Mouse (Mus musculus) stomach, embryonic 15.5 days (tissue): ENCODE measurements around the gene Gm16223. TPM values are rescaled to one million over a fixed set of nuclear protein-coding genes. Genes with fewer than 3 reads are reported as not detected.

Source experiments
- ATAC-seq: fragments of 200-750 bp; cut with Nextera tagmentation; 2 replicates; pipeline ENCODE4 v1.8.0; 2017; ENCODE audit warnings: low read depth, moderate number of reproducible peaks, moderate TSS enrichment; ENCODE audit not compliant: insufficient read depth, low FRiP score
- H3K27ac ChIP-seq: fragments of 300-500 bp; sonication (generic); 2 replicates; pipeline ENCODE4 v1.5.1; 2015; ENCODE audit warnings: mild to moderate bottlenecking, inconsistent platforms
- H3K27me3 ChIP-seq: fragments of 300-500 bp; sonication (generic); replicated peaks from 2 replicates; pipeline ENCODE4 v1.6.1; 2015; ENCODE audit warnings: inconsistent platforms
- H3K36me3 ChIP-seq: fragments of 300-500 bp; sonication (generic); 2 replicates; pipeline ENCODE4 v1.6.1; 2015; ENCODE audit warnings: inconsistent platforms
- H3K4me1 ChIP-seq: fragments of 300-500 bp; sonication (generic); 2 replicates; pipeline ENCODE4 v1.6.1; 2015; ENCODE audit warnings: inconsistent platforms
- H3K4me2 ChIP-seq: fragments of 300-500 bp; sonication (generic); 2 replicates; pipeline ENCODE4 v1.6.1; 2015; ENCODE audit warnings: mild to moderate bottlenecking, inconsistent platforms
- H3K4me3 ChIP-seq: fragments of 300-500 bp; sonication (generic); replicated peaks from 2 replicates; pipeline ENCODE4 v1.5.1; 2015; ENCODE audit warnings: inconsistent platforms
- H3K9ac ChIP-seq: fragments of 300-500 bp; sonication (generic); 2 replicates; pipeline ENCODE4 v1.6.1; 2015; ENCODE audit warnings: inconsistent platforms
- H3K9me3 ChIP-seq: fragments of 300-500 bp; sonication (generic); 2 replicates; pipeline ENCODE4 v1.6.1; 2016; ENCODE audit warnings: inconsistent platforms
- WGBS: fragments of 180-500 bp; shearing (Covaris S2); methylation state at CpG from one replicate; pipeline ENCODE4 v1.1.7; 2015; 5-methylcytosine and 5-hydroxymethylcytosine counted together
- polyA plus RNA-seq: library from polyadenylated mRNA; unstranded; fragments of >200 nt; fragmentation: Nextera tagmentation; extraction: Ambion mirVana; gene quantifications from 2 replicates; pipeline ENCODE4 v1.2.1, GENCODE M21; 2015

Gene Gm16223
- polyA plus RNA-seq, 1 experiment from 2014 or later, result not detected

DNA sequence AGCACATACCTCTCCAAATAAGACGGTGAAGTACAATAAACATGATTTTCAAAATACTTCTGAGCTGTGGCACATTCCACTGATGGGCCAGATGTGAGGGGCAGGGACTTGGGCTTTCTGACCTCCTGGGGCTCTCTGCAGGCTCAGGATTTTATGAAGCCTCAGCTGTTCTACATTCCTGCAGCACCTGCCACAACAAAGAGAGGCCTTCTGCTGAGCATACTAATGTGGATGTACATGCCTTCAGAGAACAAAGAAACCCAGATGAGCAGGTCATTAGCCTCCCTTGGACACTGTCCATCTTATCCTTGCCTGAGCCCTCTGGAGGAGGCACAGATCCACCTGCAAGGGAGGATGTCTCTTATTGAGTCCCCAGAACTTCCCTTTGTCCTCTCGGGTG is 97.0 kb downstream of the Gm16223 start:
- Histone ChIP-seq H3K27me3 (no peaks in the 10 kb centered on the region), H3K36me3 (no peaks in the 10 kb centered on the region), H3K9ac (no peak overlapping the region), H3K4me3 (no peak overlapping the region), H3K9me3 (no peaks in the 10 kb centered on the region), H3K4me1 (no peaks in the 10 kb centered on the region), H3K27ac (no peak overlapping the region), H3K4me2 (no peak overlapping the region)
- 66% methylated on average over 2 of the region's 2 CpGs for WGBS
- ATAC-seq, result no peak

DNA sequence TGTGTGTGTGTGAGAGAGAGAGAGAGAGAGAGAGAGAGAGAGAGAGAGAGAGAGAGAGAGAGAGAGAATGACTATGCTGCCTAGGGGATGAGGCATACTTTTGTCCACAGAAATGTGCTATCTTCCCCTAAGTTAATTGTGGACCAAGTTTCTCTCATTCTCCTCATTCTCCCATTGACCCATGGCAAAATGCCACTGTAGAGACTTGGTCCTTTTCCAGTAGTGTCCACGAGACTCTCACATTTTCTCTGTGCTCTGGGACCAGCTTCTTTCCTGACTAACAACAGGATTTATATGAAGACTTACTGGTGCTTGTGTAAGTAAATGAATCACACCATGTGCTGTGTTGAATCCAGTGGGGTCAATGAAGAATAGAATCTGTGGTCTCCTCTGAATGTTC is 98.6 kb downstream of the Gm16223 start:
- H3K4me3 ChIP-seq, result no peak overlapping the region
- no peaks in the 10 kb centered on the region for H3K4me1 ChIP-seq
- 45% methylated on average over 1 of the region's 1 CpGs for WGBS
- H3K36me3 ChIP-seq, result no peaks in the 10 kb centered on the region
- no peak for ATAC-seq
- no peak overlapping the region for H3K27ac ChIP-seq
- H3K27me3 ChIP-seq, result no peaks in the 10 kb centered on the region
- H3K4me2 ChIP-seq, result no peak overlapping the region
- no peak overlapping the region for H3K9ac ChIP-seq
- H3K9me3 ChIP-seq, result no peaks in the 10 kb centered on the region

DNA sequence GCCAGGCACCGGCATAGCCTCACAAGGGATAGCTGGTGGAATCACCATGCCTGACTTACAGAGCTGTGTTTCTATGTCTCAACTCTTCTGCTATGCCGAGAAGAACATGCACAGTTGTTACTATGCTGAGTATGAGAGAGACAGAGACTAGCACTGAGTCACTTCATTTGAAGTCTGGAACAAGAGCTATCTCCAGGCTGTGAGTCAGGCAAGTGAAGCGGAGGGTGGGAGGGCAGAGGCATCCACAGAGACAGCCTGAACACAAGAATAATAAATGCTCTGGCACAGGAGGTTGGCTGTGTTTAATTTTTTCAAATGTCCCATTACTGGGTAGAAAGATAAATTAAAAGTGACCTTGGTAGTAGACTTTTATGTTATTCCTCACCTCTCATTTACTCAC is 100.3 kb downstream of the Gm16223 start:
- 89% methylated on average over 3 of the region's 3 CpGs for WGBS

DNA sequence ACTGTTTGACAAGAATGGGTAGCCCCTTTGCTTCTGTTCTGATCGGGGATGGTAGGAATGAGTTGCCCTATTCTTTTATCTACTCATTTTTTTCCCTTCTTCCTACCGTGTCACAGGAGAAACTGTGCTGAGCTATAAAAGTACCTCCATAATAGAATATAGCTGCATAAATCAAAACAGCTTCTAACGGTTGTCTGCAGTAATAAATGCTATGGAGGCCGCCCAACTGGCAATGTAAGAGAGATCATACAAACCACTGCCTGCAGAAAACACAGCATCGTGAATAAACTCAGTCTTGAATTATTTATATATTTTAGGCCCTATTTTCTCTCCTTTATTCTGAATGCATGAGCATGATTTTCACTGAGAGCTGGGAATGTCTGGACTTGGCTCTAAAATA is 101.0 kb downstream of the Gm16223 start:
- ATAC-seq, result no peak
- 81% methylated on average over 5 of the region's 5 CpGs for WGBS
- Histone ChIP-seq H3K9me3 (no peaks in the 10 kb centered on the region), H3K36me3 (no peaks in the 10 kb centered on the region), H3K4me2 (no peak overlapping the region), H3K9ac (no peak overlapping the region), H3K4me1 (no peaks in the 10 kb centered on the region), H3K4me3 (no peak overlapping the region), H3K27me3 (no peaks in the 10 kb centered on the region), H3K27ac (no peak overlapping the region)

More for the DNA sequence above, 100.3 kb downstream of the Gm16223 start:
- Histone ChIP-seq H3K27me3 (no peaks in the 10 kb centered on the region), H3K4me3 (no peak overlapping the region), H3K4me2 (no peak overlapping the region), H3K9me3 (no peaks in the 10 kb centered on the region), H3K4me1 (no peaks in the 10 kb centered on the region), H3K9ac (no peak overlapping the region), H3K36me3 (no peaks in the 10 kb centered on the region), H3K27ac (no peak overlapping the region)
- ATAC-seq, result no peak

DNA sequence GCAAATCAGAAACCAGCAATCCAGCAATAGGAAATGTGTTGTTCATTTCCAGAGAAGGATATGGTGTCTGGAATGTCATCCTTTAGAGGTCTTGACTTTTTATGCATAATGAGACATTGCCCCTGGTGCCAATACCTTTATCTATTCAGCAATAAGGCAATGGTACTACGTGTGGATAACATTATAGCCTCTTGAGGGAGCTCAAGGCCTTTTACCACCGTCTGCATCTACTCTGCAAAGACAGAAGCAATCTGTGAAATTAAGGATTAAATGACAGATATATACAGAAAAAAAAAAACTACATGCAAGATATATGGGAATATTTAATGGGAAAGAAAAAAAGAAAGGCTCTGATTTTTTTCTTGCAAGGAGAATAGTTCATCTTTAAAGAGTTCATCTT is 106.3 kb downstream of the Gm16223 start:
- no peaks in the 10 kb centered on the region for H3K36me3 ChIP-seq
- ATAC-seq, result no peak
- H3K4me2 ChIP-seq, result no peak overlapping the region
- WGBS, result 60% methylated on average over 2 of the region's 2 CpGs
- H3K4me3 ChIP-seq, result no peak overlapping the region
- no peak overlapping the region for H3K27ac ChIP-seq
- H3K4me1 ChIP-seq, result no peaks in the 10 kb centered on the region
- no peak overlapping the region for H3K9ac ChIP-seq
- H3K9me3 ChIP-seq, result no peaks in the 10 kb centered on the region
- no peaks in the 10 kb centered on the region for H3K27me3 ChIP-seq

DNA sequence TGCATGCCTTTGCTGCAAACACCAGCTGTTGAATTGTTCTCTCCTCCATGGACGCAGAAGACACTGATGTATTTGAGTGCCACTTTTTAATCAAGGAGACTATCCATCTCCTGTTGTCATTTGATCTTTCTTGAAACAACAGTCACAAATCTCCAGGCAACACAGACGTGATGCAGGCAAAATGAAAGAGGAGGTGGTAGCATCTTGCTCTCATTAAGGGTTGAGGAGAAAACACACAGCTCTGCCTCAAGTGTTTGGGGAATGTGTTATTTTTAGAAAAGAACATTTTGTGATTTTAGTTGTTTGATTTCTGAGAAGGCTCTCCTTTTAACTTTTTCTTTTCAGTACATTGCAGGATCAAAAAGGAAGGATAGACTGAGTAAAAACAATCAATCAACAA is 107.7 kb downstream of the Gm16223 start:
- Histone ChIP-seq H3K4me1 (no peaks in the 10 kb centered on the region), H3K4me2 (no peak overlapping the region), H3K9me3 (no peaks in the 10 kb centered on the region), H3K9ac (no peak overlapping the region), H3K27me3 (no peaks in the 10 kb centered on the region), H3K27ac (no peak overlapping the region), H3K36me3 (no peaks in the 10 kb centered on the region), H3K4me3 (no peak overlapping the region)
- 47% methylated on average over 2 of the region's 2 CpGs for WGBS
- ATAC-seq, result no peak

DNA sequence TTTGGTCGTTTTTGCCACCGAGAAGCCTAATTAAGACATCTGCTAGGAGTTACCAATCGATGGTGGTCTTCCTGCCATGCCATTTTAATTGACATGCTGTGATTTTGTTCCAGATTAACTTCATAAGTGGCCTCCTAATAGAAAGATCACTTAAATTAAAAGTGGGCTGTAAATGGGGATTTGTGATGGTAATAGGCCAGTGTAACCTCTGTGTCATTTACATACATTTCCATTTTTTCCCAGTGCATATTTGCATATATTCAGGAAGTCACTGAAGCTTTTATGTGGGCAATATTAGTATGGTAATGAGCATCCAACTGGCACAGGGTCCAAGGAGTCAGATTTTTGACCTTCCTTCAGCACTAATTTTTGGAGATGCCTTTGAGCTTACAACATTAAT is 130.7 kb downstream of the Gm16223 start:
- no peak for ATAC-seq
- H3K36me3 ChIP-seq, result no peaks in the 10 kb centered on the region
- H3K9ac ChIP-seq, result no peak overlapping the region
- no peaks in the 10 kb centered on the region for H3K9me3 ChIP-seq
- no peaks in the 10 kb centered on the region for H3K27me3 ChIP-seq
- H3K4me3 ChIP-seq, result no peak overlapping the region
- WGBS, result 80% methylated on average over 3 of the region's 3 CpGs
- H3K4me1 ChIP-seq, result no peaks in the 10 kb centered on the region
- H3K27ac ChIP-seq, result no peak overlapping the region
- no peak overlapping the region for H3K4me2 ChIP-seq

DNA sequence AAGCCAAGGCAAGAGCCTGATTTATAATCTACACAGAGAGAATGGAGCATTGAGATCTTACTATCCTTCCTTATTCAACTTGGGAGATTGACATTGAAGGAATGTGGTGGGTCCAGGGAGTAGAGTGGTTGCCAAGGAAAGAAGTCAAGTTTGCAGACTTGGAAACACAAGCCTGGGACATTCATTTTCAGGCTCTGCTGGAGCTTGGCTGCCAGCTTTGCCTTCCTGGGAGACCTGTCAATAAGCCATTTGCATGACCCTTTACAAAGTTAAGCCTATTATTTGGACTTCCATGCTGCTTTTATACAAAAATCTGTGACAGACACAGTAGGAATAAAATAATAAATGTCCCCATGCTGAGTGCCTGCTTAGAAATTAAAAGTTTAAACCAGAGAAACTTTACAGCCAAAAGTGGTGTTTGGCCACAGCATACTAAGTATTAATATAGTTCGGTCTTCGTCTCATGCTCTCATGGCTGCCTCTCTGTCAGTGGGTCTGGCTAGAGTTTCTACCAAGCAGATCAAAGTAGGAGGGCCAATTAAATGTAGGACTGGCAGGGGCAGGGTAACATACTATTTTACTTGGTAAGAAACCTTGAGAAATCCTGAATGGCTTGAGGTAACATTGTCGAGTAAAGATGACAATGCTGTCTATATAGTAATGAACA is 139.8 kb downstream of the Gm16223 start:
- H3K27me3 ChIP-seq, result no peaks in the 10 kb centered on the region
- no peaks in the 10 kb centered on the region for H3K4me1 ChIP-seq
- 87% methylated on average over 3 of the region's 3 CpGs for WGBS
- H3K4me3 ChIP-seq, result no peak overlapping the region
- no peaks in the 10 kb centered on the region for H3K9me3 ChIP-seq
- H3K4me2 ChIP-seq, result no peak overlapping the region
- no peak overlapping the region for H3K27ac ChIP-seq
- no peak overlapping the region for H3K9ac ChIP-seq
- no peak for ATAC-seq
- H3K36me3 ChIP-seq, result no peaks in the 10 kb centered on the region

DNA sequence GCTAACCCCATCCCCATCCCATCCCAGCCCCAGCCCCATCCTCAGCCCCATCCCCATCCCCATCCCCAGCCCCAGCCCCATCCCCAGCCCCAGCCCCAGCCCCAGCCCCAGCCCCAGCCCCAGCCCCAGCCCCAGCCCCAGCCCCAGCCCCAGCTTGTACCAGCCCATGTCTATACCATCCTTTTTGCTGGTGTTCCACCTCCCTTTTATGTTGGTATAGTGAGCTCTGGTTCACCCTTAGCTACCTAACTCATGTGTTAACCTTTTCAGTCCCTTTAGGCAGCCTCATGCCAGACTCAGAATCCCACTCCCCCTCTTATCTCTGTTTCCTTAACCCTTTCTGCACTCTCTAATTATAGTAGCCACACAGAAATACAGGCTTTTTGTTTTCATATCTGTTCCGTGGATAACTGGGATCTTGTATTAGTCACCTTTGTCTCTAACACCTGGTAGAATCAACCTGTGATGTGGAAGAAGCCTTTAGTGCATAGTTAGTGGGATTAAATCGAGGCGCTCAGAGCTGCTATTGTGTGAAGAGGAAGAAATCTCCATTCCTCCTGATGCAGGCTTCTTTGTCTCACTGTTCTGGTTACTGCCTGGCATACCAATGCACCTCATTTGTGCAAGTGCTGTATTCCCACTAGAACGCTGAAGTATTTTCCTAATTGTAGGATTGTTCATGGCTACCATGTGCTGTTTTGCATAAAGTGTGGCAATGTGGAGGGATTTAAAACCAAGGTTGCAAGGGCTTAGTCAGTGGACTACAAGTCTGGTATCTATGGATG is 144.0 kb downstream of the Gm16223 start:
- Histone ChIP-seq H3K4me3 (no peak overlapping the region), H3K4me2 (no peak overlapping the region)
- ATAC-seq, result no peak

DNA sequence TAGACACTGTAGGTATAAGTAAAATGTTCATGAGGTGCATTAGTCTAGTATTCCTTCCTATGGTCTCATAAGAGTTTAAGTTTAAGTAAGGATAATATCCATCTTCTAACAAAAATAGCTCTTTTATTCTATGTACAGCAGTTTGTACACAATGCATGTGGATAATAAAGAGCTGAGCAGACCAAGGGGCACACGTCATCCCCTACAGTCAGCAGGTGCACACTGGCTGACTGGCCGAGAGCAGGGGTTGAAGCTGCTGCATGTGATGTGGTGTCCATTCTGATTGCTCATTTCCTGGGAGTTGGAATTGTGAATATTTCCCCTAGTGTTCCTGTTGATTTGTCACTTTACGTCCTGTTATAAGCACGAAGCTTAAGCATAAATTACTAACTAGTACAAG is 144.6 kb downstream of the Gm16223 start:
- 78% methylated on average over 4 of the region's 4 CpGs for WGBS

More for the DNA sequence above, 144.0 kb downstream of the Gm16223 start:
- H3K27ac ChIP-seq, result no peak overlapping the region
- H3K36me3 ChIP-seq, result no peaks in the 10 kb centered on the region
- no peaks in the 10 kb centered on the region for H3K4me1 ChIP-seq
- H3K9me3 ChIP-seq, result no peaks in the 10 kb centered on the region
- WGBS, result 65% methylated on average over 4 of the region's 4 CpGs
- no peaks in the 10 kb centered on the region for H3K27me3 ChIP-seq
- no peak overlapping the region for H3K9ac ChIP-seq

DNA sequence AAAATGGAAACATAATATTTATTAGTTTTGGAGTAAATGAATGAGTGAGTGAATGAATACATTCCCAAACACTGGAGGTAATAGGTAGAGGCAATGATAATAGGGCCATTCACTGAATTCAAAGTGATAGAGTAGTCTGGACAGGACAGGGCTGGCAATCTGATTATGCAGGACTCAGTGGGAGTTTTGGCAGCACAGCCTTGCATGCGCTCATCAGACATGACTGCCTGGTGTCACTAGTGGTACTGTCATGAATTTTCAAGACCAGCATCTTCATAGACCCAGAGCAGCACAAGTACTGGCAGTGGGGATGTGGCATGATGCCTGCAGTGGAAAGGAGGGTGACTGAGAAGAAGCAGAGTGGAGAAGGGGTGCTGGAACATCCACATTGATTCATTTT is 157.1 kb downstream of the Gm16223 start:
- H3K9me3 ChIP-seq, result no peaks in the 10 kb centered on the region
- H3K27ac ChIP-seq, result no peak overlapping the region
- no peaks in the 10 kb centered on the region for H3K27me3 ChIP-seq
- no peak overlapping the region for H3K4me2 ChIP-seq
- H3K4me3 ChIP-seq, result no peak overlapping the region
- ATAC-seq, result no peak
- no peaks in the 10 kb centered on the region for H3K4me1 ChIP-seq
- no peaks in the 10 kb centered on the region for H3K36me3 ChIP-seq
- WGBS, result 87% methylated on average over 1 of the region's 1 CpGs
- H3K9ac ChIP-seq, result no peak overlapping the region

More for the DNA sequence above, 144.6 kb downstream of the Gm16223 start:
- Histone ChIP-seq H3K4me3 (no peak overlapping the region), H3K36me3 (no peaks in the 10 kb centered on the region), H3K27ac (no peak overlapping the region), H3K27me3 (no peaks in the 10 kb centered on the region), H3K9me3 (no peaks in the 10 kb centered on the region), H3K4me2 (no peak overlapping the region), H3K4me1 (no peaks in the 10 kb centered on the region), H3K9ac (no peak overlapping the region)
- no peak for ATAC-seq

DNA sequence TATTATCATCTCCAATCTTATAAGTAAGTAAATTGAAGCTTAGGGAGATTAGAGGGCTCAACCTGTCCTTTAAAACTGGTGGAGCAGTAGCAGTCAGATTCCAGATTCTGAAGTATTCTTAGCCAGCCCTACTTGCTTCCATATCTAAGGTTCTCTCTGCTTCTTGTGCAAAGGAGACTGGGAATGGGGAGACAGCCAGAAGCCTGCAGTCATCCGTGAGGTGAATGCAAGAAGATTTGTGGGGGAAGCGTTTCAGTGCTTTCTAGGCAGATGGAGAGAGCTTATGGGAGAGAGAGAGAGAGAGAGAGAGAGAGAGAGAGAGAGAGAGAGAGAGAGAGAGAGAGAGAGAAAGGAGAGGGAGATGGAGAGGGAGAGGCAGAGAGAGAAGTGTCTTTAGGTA is 160.9 kb downstream of the Gm16223 start:
- no peak overlapping the region for H3K27ac ChIP-seq
- no peaks in the 10 kb centered on the region for H3K36me3 ChIP-seq
- no peaks in the 10 kb centered on the region for H3K4me1 ChIP-seq
- no peak overlapping the region for H3K9ac ChIP-seq
- no peak for ATAC-seq
- H3K4me3 ChIP-seq, result no peak overlapping the region
- no peaks in the 10 kb centered on the region for H3K27me3 ChIP-seq
- no peak overlapping the region for H3K4me2 ChIP-seq
- WGBS, result 70% methylated on average over 2 of the region's 2 CpGs
- no peaks in the 10 kb centered on the region for H3K9me3 ChIP-seq
